13 mouse cellular contexts compared by ENCODE assay signal in genomic region chr9:48465671-48466070, GRCm38 (mm10). TPM values are rescaled to one million over a fixed set of nuclear protein-coding genes. Genes with fewer than 3 reads are reported as not detected.
DNase-seq lines count a peak whose midpoint lies in the region; ATAC-seq and TF ChIP-seq lines count a peak whose summit lies in the region.
"Had no signal": no experiment of that assay in that cellular context is flagged by ENCODE, and none has a peak within 500 bp of the region (broad histone marks: within the 10 kb centered on the region; RNA-seq: fewer than 3 reads in every experiment).

No protein-coding gene starts in this region.

- no peak overlapping the region for H3K9ac ChIP-seq in hindbrain, postnatal 0 days (replicated peaks; ENCODE audit: low read length)
- H3K9ac ChIP-seq: limb, embryonic 13.5 days; midbrain, embryonic 12.5 days had no signal

- no peak overlapping the region for H3K27ac ChIP-seq in hindbrain, postnatal 0 days
- H3K27ac ChIP-seq in hindbrain, embryonic 10.5 days = no peak overlapping the region
- H3K27ac ChIP-seq: limb, embryonic 13.5 days; midbrain, embryonic 12.5 days had no signal

- 95% methylated on average over 3 of the region's 3 CpGs for WGBS in hindbrain, postnatal 0 days
- WGBS in hindbrain, embryonic 10.5 days = 96% methylated on average over 3 of the region's 3 CpGs

- no peak overlapping the region for H3K4me3 ChIP-seq in hindbrain, postnatal 0 days (ENCODE audit: low read length)
- H3K4me3 ChIP-seq in hindbrain, embryonic 10.5 days = no peak overlapping the region
- H3K4me3 ChIP-seq: limb, embryonic 13.5 days; midbrain, embryonic 12.5 days had no signal

- no peak for DNase-seq in hindbrain, postnatal 0 days (ENCODE audit: low spot score)
- DNase-seq in hindbrain, embryonic 10.5 days (ENCODE audit: low spot score) = no peak
- peak; percentile 24 for DNase-seq in thymus, postnatal 0 days (ENCODE audit: low spot score)
- no peak for DNase-seq in thymus, adult 18-20 months
- peak; percentile 29 for DNase-seq in c-Kit-negative CD71-positive TER-119-positive erythroid progenitor cells, embryonic 14.5 days (ENCODE audit: low read depth, low spot score)
- DNase-seq in thymus, postnatal 4 days = peak; percentile 35
- DNase-seq in right cerebral cortex, postnatal 10 days (ENCODE audit: low spot score in 2 of 2) = no peak
- DNase-seq in adrenal gland, adult (ENCODE audit: inconsistent age in 2 of 2, low spot score in 1 of 2) = no peak
- DNase-seq: cerebellum, adult 11 months; gastrocnemius, postnatal 14 days; kidney, postnatal 4 days had no signal

- no peaks in the 10 kb centered on the region for H3K4me1 ChIP-seq in hindbrain, postnatal 0 days (ENCODE audit: insufficient read depth, low read length)
- H3K4me1 ChIP-seq in hindbrain, embryonic 10.5 days (replicated peaks) = no peaks in the 10 kb centered on the region
- H3K4me1 ChIP-seq: limb, embryonic 13.5 days; midbrain, embryonic 12.5 days had no signal

- no peaks in the 10 kb centered on the region for H3K27me3 ChIP-seq in hindbrain, postnatal 0 days (ENCODE audit: insufficient read depth, low read length)
- no peaks in the 10 kb centered on the region for H3K27me3 ChIP-seq in hindbrain, embryonic 10.5 days (ENCODE audit: insufficient read depth, poor library complexity, severe bottlenecking)
- H3K27me3 ChIP-seq: limb, embryonic 13.5 days; midbrain, embryonic 12.5 days had no signal

- no peaks in the 10 kb centered on the region for H3K36me3 ChIP-seq in hindbrain, postnatal 0 days (ENCODE audit: insufficient read depth, low read length)
- H3K36me3 ChIP-seq in hindbrain, embryonic 10.5 days = peaks cover 29% of the 10 kb centered on the region
- H3K36me3 ChIP-seq: midbrain, embryonic 12.5 days had no signal

- ATAC-seq in hindbrain, postnatal 0 days = no peak

- TF ChIP-seq CTCF in hindbrain, postnatal 0 days (IDR thresholded peaks at IDR 0.05; ENCODE audit: low read depth) = peak; percentile 31; the same call in 1 of the 2 replicates

- H3K4me2 ChIP-seq in hindbrain, postnatal 0 days (ENCODE audit: low read depth, low read length) = no peak overlapping the region
- H3K4me2 ChIP-seq: limb, embryonic 13.5 days; midbrain, embryonic 12.5 days had no signal

- H3K9me3 ChIP-seq in hindbrain, postnatal 0 days (ENCODE audit: low read length) = no peaks in the 10 kb centered on the region
- peaks cover 6% of the 10 kb centered on the region; the same call in 1 of the 2 replicates for H3K9me3 ChIP-seq in hindbrain, embryonic 10.5 days
- H3K9me3 ChIP-seq: limb, embryonic 13.5 days had no signal

RNA-seq across cellular contexts. Expression of gene Rexo2, which starts 14.8 kb away (rescaled TPM):
- total RNA-seq in hindbrain, postnatal 0 days (2014; rRNA removed) = 32.5 and 46.5 TPM in 2 replicates
- polyA plus RNA-seq in hindbrain, postnatal 0 days (2015; fragmentation: Nextera tagmentation; extraction: Ambion mirVana) = 93.1 and 94.6 TPM in 2 replicates
- polyA plus RNA-seq in hindbrain, embryonic 10.5 days (2016; fragmentation: Nextera tagmentation; extraction: Ambion mirVana) = 99.2 and 112 TPM in 2 replicates
- 130 and 153 TPM in 2 replicates for polyA plus RNA-seq in thymus, postnatal 0 days (2015; fragmentation: Nextera tagmentation; extraction: Ambion mirVana)

RNA-seq across cellular contexts. Expression of gene Rbm7, which starts 29.4 kb away (rescaled TPM):
- 41.3 and 51.5 TPM in 2 replicates for total RNA-seq in hindbrain, postnatal 0 days (2014; rRNA removed)
- 74.4 and 83.3 TPM in 2 replicates for polyA plus RNA-seq in hindbrain, postnatal 0 days (2015; fragmentation: Nextera tagmentation; extraction: Ambion mirVana)
- polyA plus RNA-seq in hindbrain, embryonic 10.5 days (2016; fragmentation: Nextera tagmentation; extraction: Ambion mirVana) = 101 and 110 TPM in 2 replicates
- polyA plus RNA-seq in thymus, postnatal 0 days (2015; fragmentation: Nextera tagmentation; extraction: Ambion mirVana) = 158 and 160 TPM in 2 replicates

RNA-seq across cellular contexts. Expression of gene Gm5617, which starts 29.6 kb away (rescaled TPM):
- 16.2 and 32.2 TPM in 2 replicates for total RNA-seq in hindbrain, postnatal 0 days (2014; rRNA removed)
- 30.8 and 31.3 TPM in 2 replicates for polyA plus RNA-seq in hindbrain, postnatal 0 days (2015; fragmentation: Nextera tagmentation; extraction: Ambion mirVana)
- 31.2 and 41.3 TPM in 2 replicates for polyA plus RNA-seq in hindbrain, embryonic 10.5 days (2016; fragmentation: Nextera tagmentation; extraction: Ambion mirVana)
- 68.6 and 69.0 TPM in 2 replicates for polyA plus RNA-seq in thymus, postnatal 0 days (2015; fragmentation: Nextera tagmentation; extraction: Ambion mirVana)

Comparison
In these comparisons a context has a peak if more than half of its experiments do, and no peak if none do; other contexts are left out.
1. DNase-seq: peak in thymus, postnatal 0 days (single experiment), c-Kit-negative CD71-positive TER-119-positive erythroid progenitor cells, embryonic 14.5 days (single experiment) and thymus, postnatal 4 days (single experiment); none in hindbrain, postnatal 0 days (single experiment), hindbrain, embryonic 10.5 days (single experiment), thymus, adult 18-20 months (0 of 2), right cerebral cortex, postnatal 10 days (0 of 2) and adrenal gland, adult (0 of 2).